In the genomic region with DNA sequence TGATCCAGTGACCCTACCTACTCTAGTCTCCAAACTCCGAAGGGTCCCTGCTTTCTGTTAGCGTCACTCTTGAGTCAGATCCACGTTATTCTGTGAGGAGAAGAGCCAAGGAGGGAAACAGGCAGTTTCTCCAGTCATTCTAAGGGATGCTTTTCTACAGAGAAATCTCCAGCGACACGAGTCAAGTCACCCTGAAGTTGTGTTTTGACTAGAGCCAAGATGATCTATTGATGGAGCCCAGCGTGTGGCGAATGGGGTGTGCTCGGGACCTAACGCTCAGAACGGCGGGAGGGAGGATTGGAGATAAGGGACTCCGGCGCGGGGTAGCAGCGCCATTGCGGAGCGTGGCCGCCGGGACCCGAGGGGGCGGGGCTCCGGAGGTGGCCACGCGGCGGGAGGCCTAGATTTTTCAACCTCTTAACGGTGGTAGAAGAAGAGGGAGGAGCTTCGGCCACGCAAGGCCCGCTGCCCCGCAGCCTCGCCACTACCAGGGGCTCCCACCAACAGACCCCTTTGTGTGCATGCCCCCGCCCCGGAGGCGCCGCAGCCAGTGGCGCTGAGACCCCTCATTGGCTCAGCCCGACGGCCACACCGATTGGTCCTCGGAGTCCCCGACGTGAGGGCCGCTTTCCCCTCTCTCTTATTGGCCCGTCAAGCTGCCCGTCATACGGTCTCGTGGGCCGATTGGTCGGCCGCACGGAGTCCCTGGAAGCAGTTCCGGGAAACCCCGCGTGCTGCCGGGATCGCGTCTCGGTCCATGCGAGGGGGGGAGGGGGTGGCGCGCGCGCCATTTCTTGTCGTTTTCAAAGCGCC, we compare ENCODE assay signal across 8 mouse cellular contexts. TPM values are rescaled to one million over a fixed set of nuclear protein-coding genes. Genes with fewer than 3 reads are reported as not detected.
A peak's percentile ranks its signal among the peaks of the same experiment; 100 is the strongest.
DNase-seq lines count a peak whose midpoint lies in the region; ATAC-seq lines count a peak whose summit lies in the region.

Gene Hnrnpr (plus strand): TSS at position 714 of the 813 bp plus-strand sequence.

- peak within 1 kb of the TSS; percentile 75 for H3K4me2 ChIP-seq in kidney, embryonic 15.5 days

- no peaks in the 10 kb centered on the region for H3K9me3 ChIP-seq in heart, embryonic 10.5 days
- no peaks in the 10 kb centered on the region for H3K9me3 ChIP-seq in kidney, embryonic 15.5 days (replicated peaks)

- WGBS in heart, embryonic 10.5 days: 1% methylated on average over 65 of the region's 65 CpGs
- under 1% methylated on average over 65 of the region's 65 CpGs for WGBS in kidney, embryonic 15.5 days

- peak within 1 kb of the TSS; percentile 100 for H3K4me3 ChIP-seq in heart, embryonic 10.5 days
- peak within 1 kb of the TSS; percentile 100 for H3K4me3 ChIP-seq in kidney, embryonic 15.5 days (replicated peaks)

- H3K9ac ChIP-seq in kidney, embryonic 15.5 days: peak within 1 kb of the TSS; percentile 100

- ATAC-seq in erythroblast, adult 5-6 weeks (replicated peaks; ENCODE audit: low FRiP score, poor library complexity, severe bottlenecking): peak; percentile 91
- ATAC-seq in kidney, embryonic 15.5 days (replicated peaks; ENCODE audit: low FRiP score): peak; percentile 99
- ATAC-seq in monocyte, adult 5-6 weeks (replicated peaks; ENCODE audit: insufficient number of reproducible peaks, low FRiP score, low TSS enrichment, poor library complexity, severe bottlenecking): peak; percentile 100

- peak; percentile 98 for DNase-seq in B cell, adult 2 months
- peak; percentile 99 for DNase-seq in brain, adult 2 months (ENCODE audit: low read depth, low spot score)
- DNase-seq in heart, embryonic 10.5 days (ENCODE audit: low spot score): peak; percentile 100
- peak; percentile 98 for DNase-seq in liver
- DNase-seq in spleen, postnatal 4 days (ENCODE audit: low spot score in 2 of 2): peak; percentile 99 to 100

- H3K27me3 ChIP-seq in heart, embryonic 10.5 days (ENCODE audit: insufficient read depth, poor library complexity, severe bottlenecking): no peaks in the 10 kb centered on the region
- no peaks in the 10 kb centered on the region for H3K27me3 ChIP-seq in kidney, embryonic 15.5 days

- H3K36me3 ChIP-seq in heart, embryonic 10.5 days: no peaks in the 10 kb centered on the region
- no peaks in the 10 kb centered on the region for H3K36me3 ChIP-seq in kidney, embryonic 15.5 days

- peaks cover 42% of the 10 kb centered on the region for H3K4me1 ChIP-seq in heart, embryonic 10.5 days
- H3K4me1 ChIP-seq in kidney, embryonic 15.5 days: peaks cover 33% of the 10 kb centered on the region

- peak within 1 kb of the TSS; percentile 99 for H3K27ac ChIP-seq in heart, embryonic 10.5 days
- peak within 1 kb of the TSS; percentile 99 for H3K27ac ChIP-seq in kidney, embryonic 15.5 days

RNA-seq across cellular contexts. Expression of gene Hnrnpr, which starts in this region (rescaled TPM):
- total RNA-seq in erythroblast, adult 5-6 weeks (2015; ENCODE audit: low replicate concordance): 41.1 and 67.9 TPM in 2 replicates
- total RNA-seq in erythroblast, adult 5-6 weeks (2017; ENCODE audit: low replicate concordance): 112 and 119 TPM in 2 replicates
- 126 and 148 TPM in 2 replicates for polyA plus RNA-seq in heart, embryonic 10.5 days (2016; fragmentation: Nextera tagmentation; extraction: Ambion mirVana)
- polyA plus RNA-seq in kidney, embryonic 15.5 days (2015; fragmentation: Nextera tagmentation; extraction: Ambion mirVana): 183 and 188 TPM in 2 replicates
- total RNA-seq in monocyte, adult 5-6 weeks (2017): 208 to 281 TPM (median 261 TPM) in 3 replicates

Comparison
In these comparisons a context has a peak if more than half of its experiments do, and no peak if none do; other contexts are left out.
1. Peak in every context shown above with its lines: DNase-seq, ATAC-seq, H3K4me3 ChIP-seq and H3K27ac ChIP-seq.